Mouse (Mus musculus) liver, embryonic 13.5 days (tissue): ENCODE measurements around the gene Rpl26. TPM values are rescaled to one million over a fixed set of nuclear protein-coding genes. Genes with fewer than 3 reads are reported as not detected.

Experiments used
- ATAC-seq: fragments of 200-750 bp; cut with Nextera tagmentation; 2 replicates; pipeline ENCODE4 v1.8.0; 2017; ENCODE audit warnings: low read depth, mild to moderate bottlenecking, moderate number of reproducible peaks, moderate library complexity
- DNase-seq: peaks from one replicate; pipeline ENCODE4 v3.0.0; 2022
- H3K27ac ChIP-seq: fragments of 300-500 bp; sonication (generic); 2 replicates; pipeline ENCODE4 v1.5.1; 2015; ENCODE audit warnings: moderate library complexity, mild to moderate bottlenecking, inconsistent platforms
- H3K27me3 ChIP-seq: fragments of 300-500 bp; sonication (generic); 2 replicates; pipeline ENCODE4 v1.6.1; 2015; ENCODE audit warnings: mild to moderate bottlenecking, inconsistent platforms
- H3K36me3 ChIP-seq: fragments of 300-500 bp; sonication (generic); 2 replicates; pipeline ENCODE4 v1.6.1; 2015; ENCODE audit warnings: mild to moderate bottlenecking, inconsistent platforms
- H3K4me1 ChIP-seq: fragments of 300-500 bp; sonication (generic); replicated peaks from 2 replicates; pipeline ENCODE4 v1.6.1; 2015; ENCODE audit warnings: inconsistent platforms
- H3K4me2 ChIP-seq: fragments of 300-500 bp; sonication (generic); 2 replicates; pipeline ENCODE4 v1.6.1; 2015; ENCODE audit warnings: inconsistent platforms, mild to moderate bottlenecking, moderate library complexity
- H3K4me3 ChIP-seq: fragments of 300-500 bp; sonication (generic); replicated peaks from 2 replicates; pipeline ENCODE4 v1.5.1; 2015; ENCODE audit warnings: mild to moderate bottlenecking, inconsistent platforms
- H3K9ac ChIP-seq: fragments of 300-500 bp; sonication (generic); 2 replicates; pipeline ENCODE4 v1.6.1; 2015; ENCODE audit warnings: mild to moderate bottlenecking, inconsistent platforms
- H3K9me3 ChIP-seq: fragments of 300-500 bp; sonication (generic); replicated peaks from 2 replicates; pipeline ENCODE4 v1.6.1; 2016; ENCODE audit warnings: inconsistent platforms
- WGBS: fragments of 180-500 bp; shearing (Covaris S2); methylation state at CpG from one replicate; pipeline ENCODE4 v1.1.7; 2015; ENCODE audit not compliant: insufficient replicate concordance; 5-methylcytosine and 5-hydroxymethylcytosine counted together
- polyA plus RNA-seq: library from polyadenylated mRNA; unstranded; fragments of >200 nt; fragmentation: Nextera tagmentation; extraction: Ambion mirVana; gene quantifications from 2 replicates; pipeline ENCODE4 v1.2.1, GENCODE M21; 2015

Rpl26 gene
- polyA plus RNA-seq, 1 experiment from 2014 or later: 881 TPM

DNA sequence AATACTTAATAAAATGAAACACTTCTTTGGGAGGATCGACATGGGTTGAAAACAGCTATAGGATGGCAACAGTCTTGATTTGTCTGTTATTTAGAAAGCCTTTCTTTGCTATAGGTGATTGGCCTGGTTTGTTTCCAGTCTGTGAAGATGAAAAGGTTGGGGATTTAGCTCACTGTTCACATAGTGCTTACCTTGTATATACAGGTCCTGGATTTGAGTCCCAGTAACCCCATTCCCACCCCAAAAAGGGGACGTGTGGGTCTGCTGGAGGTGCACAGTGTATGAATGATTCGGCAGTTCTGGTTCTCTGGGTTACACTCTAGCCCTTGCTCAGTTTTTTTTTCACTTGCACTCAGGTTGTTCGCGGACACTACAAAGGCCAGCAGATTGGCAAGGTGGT lies 1.4 kb downstream of the Rpl26 start:
- Histone ChIP-seq H3K27me3 (peaks cover 3% of the 10 kb centered on the region; the same call in 1 of the 2 replicates), H3K4me2 (peak overlapping the region; percentile 82), H3K9me3 (no peaks in the 10 kb centered on the region), H3K4me3 (peak overlapping the region; percentile 95), H3K27ac (peak overlapping the region; percentile 87), H3K4me1 (peaks cover 53% of the 10 kb centered on the region), H3K36me3 (peaks cover 47% of the 10 kb centered on the region), H3K9ac (peak overlapping the region; percentile 97)
- DNase-seq (no peak), ATAC-seq (no peak)
- 59% methylated on average over 5 of the region's 5 CpGs for WGBS

DNA sequence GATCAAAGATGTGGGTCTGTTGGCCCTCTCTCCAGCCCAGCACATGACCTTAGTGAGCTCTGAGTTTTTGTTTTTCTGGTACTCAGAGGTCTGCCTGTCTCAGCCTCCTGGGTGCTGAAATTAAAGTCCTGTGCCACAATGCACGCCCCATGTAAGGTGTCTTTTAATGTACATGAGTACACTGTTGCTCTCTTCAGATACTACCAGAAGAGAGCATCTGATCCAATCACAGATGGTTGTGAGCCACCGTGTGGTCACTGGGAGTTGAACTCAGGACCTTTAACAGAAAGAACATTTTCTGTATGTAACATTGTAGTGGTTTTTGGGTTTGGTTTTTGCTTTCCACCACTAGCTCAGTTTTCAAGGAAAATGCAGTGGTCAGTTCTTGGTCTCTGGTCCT lies 2.4 kb downstream of the Rpl26 start:
- Histone ChIP-seq H3K4me1 (peaks cover 44% of the 10 kb centered on the region), H3K4me3 (peak overlapping the region; percentile 95), H3K4me2 (peak overlapping the region; percentile 11; the same call in 1 of the 2 replicates), H3K9me3 (no peaks in the 10 kb centered on the region), H3K9ac (0 out of 2 replicates have a peak overlapping the region, but pooled peaks have one; percentile 4), H3K27ac (peak overlapping the region; percentile 4; the same call in 1 of the 2 replicates), H3K36me3 (peaks cover 47% of the 10 kb centered on the region), H3K27me3 (peaks cover 3% of the 10 kb centered on the region; the same call in 1 of the 2 replicates)
- ATAC-seq: no peak
- WGBS: 71% methylated on average over 2 of the region's 2 CpGs
- no peak for DNase-seq

DNA sequence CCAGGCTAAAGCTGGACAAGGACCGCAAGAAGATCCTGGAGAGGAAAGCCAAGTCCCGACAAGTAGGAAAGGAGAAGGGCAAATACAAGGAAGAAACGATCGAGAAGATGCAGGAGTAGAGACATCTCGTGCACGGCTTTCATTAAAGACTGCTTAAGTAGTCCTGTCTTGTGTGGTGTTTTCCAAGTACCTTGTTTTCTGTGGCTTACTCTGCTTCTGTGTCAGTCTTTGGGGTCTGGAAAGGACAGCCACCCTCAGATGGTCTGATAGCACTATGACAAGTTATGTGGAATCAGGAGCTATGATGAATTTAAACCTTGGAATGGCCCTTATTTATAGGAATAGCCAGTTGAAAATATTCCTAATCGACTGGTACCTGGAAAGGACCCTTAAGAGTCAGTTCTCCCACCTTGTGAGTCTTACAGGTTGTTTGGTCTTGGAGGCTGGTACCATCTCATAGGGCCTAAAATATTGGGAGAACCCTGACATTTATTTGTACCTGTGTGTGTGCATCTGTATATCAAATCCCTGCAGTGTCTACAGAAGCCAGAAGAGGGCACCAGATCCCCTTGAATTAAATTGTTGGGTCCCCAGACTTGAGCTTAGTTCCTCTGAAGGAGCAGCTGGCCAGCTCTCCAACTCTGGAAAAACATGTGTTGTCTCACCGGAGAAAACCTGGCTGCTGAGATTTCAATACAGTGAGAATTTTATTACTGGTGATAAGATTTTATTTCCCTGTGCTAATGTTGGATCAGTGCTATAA lies 3.2 kb downstream of the Rpl26 start:
- Histone ChIP-seq H3K9ac (no peak overlapping the region), H3K9me3 (no peaks in the 10 kb centered on the region), H3K27ac (no peak overlapping the region), H3K4me3 (no peak overlapping the region), H3K4me1 (peaks cover 36% of the 10 kb centered on the region), H3K4me2 (no peak overlapping the region), H3K36me3 (peaks cover 47% of the 10 kb centered on the region), H3K27me3 (peaks cover 3% of the 10 kb centered on the region; the same call in 1 of the 2 replicates)
- DNase-seq (peak; percentile 48), ATAC-seq (no peak)
- 83% methylated on average over 8 of the region's 8 CpGs for WGBS

DNA sequence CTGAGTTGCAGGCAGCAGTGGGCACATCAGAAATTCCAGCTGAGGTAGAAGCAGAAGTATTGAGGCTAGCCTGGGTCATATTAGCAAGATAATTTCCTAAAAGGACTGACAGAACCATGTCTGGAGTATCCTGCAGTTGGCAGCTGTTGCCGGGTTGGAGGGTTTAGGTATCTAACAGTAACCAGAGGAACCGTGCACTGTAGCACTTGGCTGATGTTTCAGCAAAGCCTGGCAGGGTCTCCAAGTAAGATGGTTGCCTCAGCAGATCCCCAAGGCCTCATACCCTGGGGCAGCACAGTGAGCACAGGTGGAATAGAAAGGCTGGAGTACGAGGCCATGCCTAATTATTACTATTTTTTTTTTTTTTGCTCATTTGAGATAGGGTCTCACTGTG lies 3.8 kb downstream of the Rpl26 start:
- Histone ChIP-seq H3K27ac (no peak overlapping the region), H3K36me3 (peaks cover 47% of the 10 kb centered on the region)
- WGBS: 72% methylated on average over 3 of the region's 3 CpGs

DNA sequence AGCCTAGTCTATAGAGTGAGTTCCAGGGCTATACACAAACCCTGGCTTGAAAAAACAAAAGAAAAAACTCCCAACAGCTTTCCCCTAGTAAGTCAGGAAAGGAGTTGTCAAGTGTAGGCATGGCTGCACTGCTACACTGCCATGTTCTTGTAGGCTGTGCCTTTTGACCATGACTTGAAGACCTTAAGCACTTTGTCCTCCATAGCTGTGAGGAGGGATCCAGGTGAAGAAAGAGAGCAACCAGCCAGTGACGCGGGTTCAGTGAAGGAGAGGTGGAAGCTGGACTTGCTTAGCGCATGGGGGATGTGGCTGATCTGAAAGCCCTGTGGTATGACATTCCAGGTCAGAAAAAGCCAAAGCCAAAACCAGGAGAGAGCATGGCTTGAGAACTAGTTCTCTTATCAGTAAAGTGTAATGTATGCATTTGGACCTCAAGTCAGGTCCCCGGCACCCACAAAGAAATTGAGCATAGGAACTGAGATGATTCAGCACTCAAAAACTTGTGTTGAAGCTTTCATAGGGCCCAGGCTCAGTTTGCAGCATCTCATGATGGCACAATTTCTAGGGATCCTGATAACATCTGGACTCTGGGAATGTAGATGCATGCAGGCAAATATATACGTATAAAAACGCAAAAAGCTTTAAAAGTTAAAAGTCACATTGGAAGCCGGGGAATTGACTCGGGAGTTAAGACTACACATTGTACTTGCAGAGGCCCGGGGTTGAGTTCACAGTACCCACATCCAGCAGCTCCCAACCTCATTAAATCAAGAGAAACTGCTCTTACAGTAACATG lies 4.5 kb downstream of the Rpl26 start:
- ATAC-seq (no peak), DNase-seq (no peak)
- Histone ChIP-seq H3K4me1 (peaks cover 24% of the 10 kb centered on the region), H3K36me3 (peaks cover 47% of the 10 kb centered on the region), H3K9me3 (no peaks in the 10 kb centered on the region), H3K27ac (peak overlapping the region; percentile 45), H3K27me3 (no peaks in the 10 kb centered on the region), H3K4me2 (no peak overlapping the region), H3K9ac (no peak overlapping the region), H3K4me3 (no peak overlapping the region)
- WGBS: 79% methylated on average over 9 of the region's 9 CpGs

More for the DNA sequence above, 3.8 kb downstream of the Rpl26 start:
- Histone ChIP-seq H3K4me3 (no peak overlapping the region), H3K9me3 (no peaks in the 10 kb centered on the region), H3K9ac (no peak overlapping the region), H3K27me3 (peaks cover under 1% of the 10 kb centered on the region; the same call in 1 of the 2 replicates), H3K4me2 (no peak overlapping the region), H3K4me1 (peaks cover 30% of the 10 kb centered on the region)
- DNase-seq: no peak
- ATAC-seq: no peak

DNA sequence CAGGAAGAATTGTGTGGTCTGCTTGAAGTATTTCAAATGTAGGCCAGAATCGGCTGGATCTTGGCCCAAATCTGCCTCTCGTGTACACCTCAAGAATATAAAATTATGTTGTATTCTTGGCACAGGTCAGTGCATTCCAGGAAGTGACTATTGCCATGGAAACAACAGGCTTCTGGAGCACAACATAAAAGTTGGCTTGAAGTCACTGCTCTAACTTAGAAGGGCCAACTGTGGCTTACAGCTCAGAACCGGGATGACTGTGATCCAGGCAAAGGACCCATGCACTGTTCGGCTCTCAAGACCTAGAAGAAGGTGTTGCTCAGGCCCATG lies 5.0 kb downstream of the Rpl26 start:
- Histone ChIP-seq H3K4me1 (peaks cover 23% of the 10 kb centered on the region), H3K4me3 (no peak overlapping the region), H3K9ac (no peak overlapping the region), H3K27me3 (peaks cover 5% of the 10 kb centered on the region), H3K36me3 (peaks cover 47% of the 10 kb centered on the region), H3K27ac (0 out of 2 replicates have a peak overlapping the region, but pooled peaks have one; percentile 45), H3K4me2 (no peak overlapping the region), H3K9me3 (no peaks in the 10 kb centered on the region)
- WGBS: 67% methylated on average over 4 of the region's 4 CpGs
- no peak for DNase-seq
- no peak for ATAC-seq

DNA sequence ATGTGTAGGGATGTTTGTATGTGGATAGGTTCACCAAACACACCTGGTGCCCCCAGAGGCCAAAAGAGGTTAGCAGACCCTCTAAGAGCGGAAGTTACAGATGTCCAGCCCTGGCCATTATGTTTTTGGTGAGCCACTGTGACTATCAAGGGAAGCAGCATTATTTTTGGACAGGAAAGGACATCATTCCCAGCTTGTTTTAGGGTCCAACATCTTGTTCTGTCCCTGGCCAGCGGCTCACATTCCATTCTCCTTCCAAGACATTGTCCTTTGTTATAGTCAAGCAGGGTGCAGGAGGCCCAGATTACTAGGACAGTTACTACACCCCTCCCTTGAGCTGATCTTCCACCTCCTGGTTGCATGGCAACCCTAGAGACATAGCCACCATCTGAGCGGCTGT lies 5.9 kb downstream of the Rpl26 start:
- Histone ChIP-seq H3K27ac (no peak overlapping the region), H3K27me3 (peaks cover 13% of the 10 kb centered on the region), H3K4me2 (no peak overlapping the region), H3K36me3 (peaks cover 47% of the 10 kb centered on the region), H3K4me3 (no peak overlapping the region), H3K9me3 (no peaks in the 10 kb centered on the region), H3K4me1 (peaks cover 23% of the 10 kb centered on the region), H3K9ac (no peak overlapping the region)
- WGBS: 67% methylated on average over 3 of the region's 3 CpGs
- DNase-seq: no peak
- no peak for ATAC-seq

DNA sequence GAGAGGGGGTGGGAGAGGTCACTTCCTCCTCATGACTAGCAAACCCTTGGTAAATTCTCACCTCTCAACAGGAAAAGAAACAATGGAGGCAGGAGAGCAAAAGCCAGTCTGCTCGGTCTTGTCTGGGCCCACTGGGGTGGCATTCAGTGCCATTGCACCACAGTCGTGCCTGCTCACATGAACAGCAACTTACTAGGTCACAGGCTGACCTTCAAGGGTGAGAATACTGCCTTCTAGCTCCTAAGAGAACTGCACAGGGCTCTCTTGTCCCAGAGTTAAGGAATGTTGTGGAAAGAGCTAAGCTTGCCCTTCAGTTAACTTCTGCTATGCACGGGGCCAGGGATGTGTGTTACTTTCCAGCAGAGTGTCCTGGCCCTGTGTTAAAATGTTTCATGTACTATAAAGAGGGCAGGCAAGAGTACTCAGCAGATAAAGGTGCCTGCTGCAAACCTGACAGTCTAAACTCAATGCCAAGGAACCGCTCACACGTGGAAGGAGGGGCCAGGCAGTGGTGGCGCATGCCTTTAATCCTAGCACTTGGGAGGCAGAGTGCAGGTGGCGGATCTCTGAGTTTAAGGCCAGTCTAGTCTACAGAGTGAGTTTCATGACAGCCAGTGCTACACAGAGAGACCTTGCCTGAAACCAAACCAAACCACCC lies 7.6 kb downstream of the Rpl26 start:
- 45% methylated on average over 7 of the region's 7 CpGs for WGBS
- Histone ChIP-seq H3K4me3 (no peak overlapping the region), H3K4me2 (no peak overlapping the region), H3K27me3 (peaks cover 26% of the 10 kb centered on the region), H3K36me3 (peaks cover 30% of the 10 kb centered on the region), H3K9me3 (no peaks in the 10 kb centered on the region), H3K4me1 (peaks cover 6% of the 10 kb centered on the region), H3K27ac (no peak overlapping the region), H3K9ac (no peak overlapping the region)
- no peak for DNase-seq
- no peak for ATAC-seq

DNA sequence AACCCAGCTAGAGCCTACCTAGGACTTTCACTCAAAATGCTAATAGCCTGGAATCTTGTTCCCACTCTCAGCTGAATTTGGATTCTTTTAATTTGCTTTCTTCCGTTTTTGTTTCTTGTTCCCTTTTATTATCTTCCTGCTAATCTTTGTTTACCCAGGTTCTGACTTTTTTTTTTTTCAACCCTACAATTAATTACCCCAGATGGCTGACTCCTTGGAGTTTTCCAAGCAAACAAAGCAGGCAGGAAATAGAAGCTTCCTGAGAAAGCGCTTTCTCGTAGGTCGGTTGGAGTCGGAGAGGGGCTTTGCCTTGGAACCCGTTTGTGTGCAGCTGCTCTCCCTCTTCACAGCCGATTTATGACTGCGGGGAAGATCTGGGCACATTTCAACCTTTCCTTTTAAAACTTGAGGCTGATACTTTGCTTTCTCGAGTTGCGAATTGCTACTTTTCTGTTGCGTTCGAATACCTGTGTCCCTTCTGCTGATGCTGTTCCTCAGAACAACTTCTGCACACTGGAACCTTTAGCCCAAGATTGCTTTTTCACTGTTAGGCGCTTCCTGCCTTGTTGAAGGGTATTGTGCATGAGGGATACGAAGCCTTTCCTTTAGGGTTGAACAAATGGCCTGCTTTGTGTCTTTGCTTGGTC lies 10.3 kb downstream of the Rpl26 start:
- 21% methylated on average over 14 of the region's 14 CpGs for WGBS
- Histone ChIP-seq H3K27ac (no peak overlapping the region), H3K4me3 (no peak overlapping the region), H3K27me3 (peaks cover 26% of the 10 kb centered on the region), H3K4me1 (0 out of 2 replicates have a peak, but pooled peaks cover 2% of the 10 kb centered on the region), H3K36me3 (peaks cover 3% of the 10 kb centered on the region; the same call in 1 of the 2 replicates), H3K9ac (no peak overlapping the region), H3K4me2 (no peak overlapping the region), H3K9me3 (no peaks in the 10 kb centered on the region)
- ATAC-seq: no peak
- DNase-seq: no peak

DNA sequence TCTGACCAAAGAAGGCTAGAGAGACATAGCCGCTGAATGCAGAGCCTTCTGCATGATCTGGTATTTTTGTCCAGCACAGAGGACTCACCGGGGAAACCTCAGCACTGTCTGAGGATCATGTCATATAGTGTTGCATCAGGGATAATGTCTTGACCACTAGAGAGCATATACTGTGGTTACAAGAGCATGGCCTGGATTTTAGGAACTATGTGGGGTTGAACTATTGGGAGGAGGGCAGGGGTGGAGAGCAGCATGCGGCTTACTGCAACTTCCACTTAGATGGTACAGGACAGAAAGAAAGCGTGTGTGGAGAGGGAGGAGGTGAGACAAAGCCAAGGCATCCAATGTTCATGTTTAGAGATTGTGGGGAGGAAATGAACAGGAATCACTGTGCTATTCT lies 13.2 kb downstream of the Rpl26 start:
- Histone ChIP-seq H3K4me1 (0 out of 2 replicates have a peak, but pooled peaks cover 2% of the 10 kb centered on the region), H3K36me3 (no peaks in the 10 kb centered on the region), H3K9me3 (no peaks in the 10 kb centered on the region), H3K4me2 (no peak overlapping the region), H3K9ac (no peak overlapping the region), H3K27me3 (peaks cover 26% of the 10 kb centered on the region), H3K4me3 (no peak overlapping the region), H3K27ac (no peak overlapping the region)
- no peak for ATAC-seq
- DNase-seq: no peak
- WGBS: 64% methylated on average over 4 of the region's 4 CpGs

DNA sequence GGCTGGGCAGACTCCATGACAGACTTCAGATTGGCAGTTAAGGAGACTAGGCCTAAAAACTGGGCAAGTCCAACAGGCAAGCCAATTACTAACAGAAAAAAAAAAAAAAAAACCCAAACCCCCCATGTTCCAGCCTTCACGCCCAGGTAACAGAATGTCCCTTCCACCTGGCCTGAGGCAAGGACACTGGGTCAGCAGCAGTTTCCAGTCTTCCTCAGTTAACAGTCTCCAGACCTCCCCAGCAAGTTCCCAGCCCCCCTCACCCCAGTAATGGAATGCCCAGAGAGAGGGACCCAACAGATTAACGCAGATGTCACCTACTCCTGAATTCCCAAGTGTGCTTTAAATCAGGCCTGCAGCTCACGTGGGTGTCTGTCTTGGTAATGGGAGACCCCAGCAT lies 21.8 kb downstream of the Rpl26 start:
- H3K27me3 ChIP-seq: peaks cover 9% of the 10 kb centered on the region; the same call in 1 of the 2 replicates
- no peak overlapping the region for H3K4me2 ChIP-seq
- no peaks in the 10 kb centered on the region for H3K9me3 ChIP-seq
- 59% methylated on average over 3 of the region's 3 CpGs for WGBS
- DNase-seq (no peak), ATAC-seq (no peak)
- H3K36me3 ChIP-seq: no peaks in the 10 kb centered on the region
- no peak overlapping the region for H3K27ac ChIP-seq
- H3K4me3 ChIP-seq: no peak overlapping the region
- H3K9ac ChIP-seq: no peak overlapping the region
- H3K4me1 ChIP-seq: peaks cover 4% of the 10 kb centered on the region
